Mouse (Mus musculus): ENCODE data around the gene Npcd.

- TF ChIP-seq POLR2A (IDR thresholded peaks at IDR 0.05; ENCODE audit: control insufficient read depth, low read depth, low read length) (0 out of 2 replicates have a peak, but pooled peaks have one; percentile 33), CTCF (IDR thresholded peaks at IDR 0.05; ENCODE audit: control insufficient read depth, insufficient read depth, insufficient replicate concordance, low read depth, low read length) (no peak)
These were observed 29.5 kb downstream of the Npcd start, which contains the start of gene Nptxr for GRCm38 (mm10) chr15:79804352-79805071.
